Mouse (Mus musculus): Measurements from ENCODE around the gene Camk2b. TPM values are rescaled to one million over a fixed set of nuclear protein-coding genes. Genes with fewer than 3 reads are reported as not detected.

The Camk2b gene
- total RNA-seq, 2 experiments from 2014 or later: 644 to 664 TPM

GRCm38 (mm10) chr11:5999832-6000771, 66.1 kb downstream of the Camk2b start:
- intact Hi-C loops (cut with DNase I): loop anchor here (2.0 to 5.0 kb wide), 2 partner anchors 17 to 62 kb away; no protein-coding TSS in a partner anchor
- DNase-seq (ENCODE audit: low spot score in 2 of 2): peak; percentile 85 to 87

- DNase-seq (ENCODE audit: low spot score in 2 of 2): no peak
- intact Hi-C loops (cut with DNase I): no loop called here
These were observed 67.7 kb downstream of the Camk2b start for GRCm38 (mm10) chr11:5998472-5998871.

DNA sequence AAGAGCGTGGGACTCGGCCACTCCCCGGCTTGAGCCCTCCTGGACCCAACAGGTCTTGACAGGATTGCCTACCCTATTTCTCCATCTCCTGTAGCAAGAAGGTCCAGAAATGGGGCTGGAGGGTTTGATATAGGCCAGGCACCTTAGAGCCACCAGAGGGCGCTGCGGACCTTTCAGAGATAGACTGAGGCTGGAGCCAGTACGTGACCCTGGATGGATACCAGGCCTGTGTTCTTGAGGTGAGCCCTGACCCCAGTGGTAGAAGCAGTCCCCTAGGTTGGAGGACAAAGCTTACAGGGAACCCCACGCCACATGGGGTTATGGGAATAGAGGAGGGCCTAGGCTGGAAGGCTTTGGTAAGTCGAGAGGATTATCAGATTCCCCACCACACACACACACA, 70.2 kb downstream of the Camk2b start:
- intact Hi-C loops (cut with DNase I): loop anchor here (2.0 kb wide), 1 partner anchor 191 kb away; no protein-coding TSS in a partner anchor
- peak; percentile 72 to 75 for DNase-seq (ENCODE audit: low spot score in 2 of 2)

DNA sequence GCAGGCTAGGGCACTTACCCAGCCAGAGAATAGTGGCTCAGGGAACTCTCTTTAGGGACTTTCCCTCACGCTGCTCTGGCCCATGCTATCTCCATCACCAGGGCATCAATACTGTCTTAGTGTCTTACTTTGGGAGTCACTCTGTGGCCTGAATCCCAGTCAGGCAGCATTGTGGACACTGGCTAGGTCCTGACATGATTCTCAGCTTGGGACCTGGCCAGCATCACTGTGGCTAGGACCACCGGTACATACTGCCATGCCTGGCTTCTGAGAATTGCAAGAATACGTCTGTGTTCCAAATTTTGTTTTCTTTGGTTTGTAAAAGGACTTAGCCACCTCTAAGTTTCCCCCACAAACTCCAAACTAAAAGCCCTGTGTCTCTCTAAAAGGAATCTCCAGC, 71.3 kb downstream of the Camk2b start:
- intact Hi-C loops (cut with DNase I): loop anchor here (5.0 kb wide), 2 partner anchors 32 to 267 kb away; no protein-coding TSS in a partner anchor
- no peak for DNase-seq (ENCODE audit: low spot score in 2 of 2)

- intact Hi-C loops (cut with DNase I): loop anchor here (5.0 kb wide), 2 partner anchors 33 to 268 kb away; no protein-coding TSS in a partner anchor
- no peak for DNase-seq (ENCODE audit: low spot score in 2 of 2)
These were observed 72.0 kb downstream of the Camk2b start for GRCm38 (mm10) chr11:5994212-5994611.

GRCm38 (mm10) chr11:5990910-5991309, 75.3 kb downstream of the Camk2b start:
- intact Hi-C loops (cut with DNase I): loop anchor here (5.0 kb wide), 2 partner anchors 36 to 271 kb away; no protein-coding TSS in a partner anchor
- DNase-seq (ENCODE audit: low spot score in 2 of 2): no peak

DNA sequence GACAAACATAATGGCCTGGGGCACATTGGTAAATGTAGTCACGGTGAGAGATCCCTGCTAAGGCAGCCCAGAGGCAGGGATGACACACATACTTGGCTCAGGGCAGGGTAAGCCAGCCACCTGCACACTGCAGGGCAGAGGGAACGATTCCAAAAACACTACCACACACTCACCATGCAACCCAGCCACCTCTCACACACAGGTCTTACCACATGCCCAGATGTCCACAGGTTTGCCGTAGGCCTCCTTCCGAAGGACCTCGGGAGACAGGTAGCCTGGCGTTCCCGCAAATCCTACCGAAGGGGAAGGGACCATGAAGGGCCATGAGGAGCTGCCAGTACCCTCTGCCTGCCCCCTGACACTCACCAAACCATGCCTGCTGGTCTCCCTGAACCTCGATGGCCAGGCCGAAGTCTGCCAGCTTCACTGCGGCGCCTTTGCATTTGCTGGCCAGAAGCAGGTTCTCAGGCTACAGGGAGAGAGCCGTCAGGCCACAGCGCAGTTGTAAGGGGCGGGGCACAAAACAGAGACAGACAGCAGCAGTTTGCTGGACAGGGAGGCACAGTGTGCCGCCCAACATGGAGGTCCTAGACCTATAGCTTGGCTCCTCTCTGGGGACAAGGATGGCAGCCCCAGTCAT, 76.1 kb downstream of the Camk2b start:
- intact Hi-C loops (cut with DNase I): loop anchor here (5.0 kb wide), 2 partner anchors 37 to 272 kb away; no protein-coding TSS in a partner anchor
- DNase-seq (ENCODE audit: low spot score in 2 of 2): no peak

- DNase-seq (ENCODE audit: low spot score in 2 of 2): no peak
- intact Hi-C loops (cut with DNase I): no loop called here
These were observed 78.0 kb downstream of the Camk2b start for GRCm38 (mm10) chr11:5988126-5988525.

DNA sequence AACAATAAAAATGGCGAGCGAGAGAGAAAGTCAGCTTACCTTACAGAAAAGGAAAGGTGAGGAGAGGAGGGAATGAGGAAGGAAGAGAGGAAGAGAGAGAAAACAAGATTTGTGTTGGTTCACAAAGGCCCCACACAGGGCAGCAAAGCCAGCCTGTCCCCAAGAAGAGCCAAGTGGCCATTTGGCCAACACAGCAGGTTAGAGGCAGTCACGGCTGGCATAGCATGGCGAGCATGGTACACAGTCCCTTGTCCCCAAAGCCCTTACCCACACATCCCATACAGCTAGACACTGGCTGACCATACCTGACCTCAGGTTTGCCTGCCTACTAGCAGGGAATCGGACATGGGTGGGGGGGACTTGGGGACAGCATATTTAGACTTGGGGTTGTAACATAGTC, 82.5 kb downstream of the Camk2b start:
- no peak for DNase-seq (ENCODE audit: low spot score in 2 of 2)
- intact Hi-C loops (cut with DNase I): no loop called here

DNA sequence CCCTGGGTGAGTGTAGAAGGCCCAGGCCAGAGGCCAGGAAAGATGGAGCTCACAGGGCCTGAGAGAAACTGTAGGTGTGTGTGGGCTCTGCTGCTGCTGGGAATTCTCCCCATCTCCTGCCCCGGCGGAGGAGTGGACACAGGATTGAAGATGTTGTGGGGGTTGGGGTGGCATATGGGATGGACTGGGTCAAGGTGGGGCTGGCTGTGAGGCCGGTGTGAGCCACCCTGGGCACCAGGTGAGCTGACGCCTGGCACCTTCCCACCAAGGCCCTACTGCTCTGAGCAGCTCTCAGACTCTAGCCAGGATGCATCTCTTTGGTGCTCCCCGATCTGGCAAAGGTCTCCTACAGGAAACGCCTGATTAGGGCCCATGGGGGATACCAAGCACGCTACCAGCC, 84.8 kb downstream of the Camk2b start:
- intact Hi-C loops (cut with DNase I): no loop called here
- DNase-seq (ENCODE audit: low spot score in 2 of 2): no peak

DNA sequence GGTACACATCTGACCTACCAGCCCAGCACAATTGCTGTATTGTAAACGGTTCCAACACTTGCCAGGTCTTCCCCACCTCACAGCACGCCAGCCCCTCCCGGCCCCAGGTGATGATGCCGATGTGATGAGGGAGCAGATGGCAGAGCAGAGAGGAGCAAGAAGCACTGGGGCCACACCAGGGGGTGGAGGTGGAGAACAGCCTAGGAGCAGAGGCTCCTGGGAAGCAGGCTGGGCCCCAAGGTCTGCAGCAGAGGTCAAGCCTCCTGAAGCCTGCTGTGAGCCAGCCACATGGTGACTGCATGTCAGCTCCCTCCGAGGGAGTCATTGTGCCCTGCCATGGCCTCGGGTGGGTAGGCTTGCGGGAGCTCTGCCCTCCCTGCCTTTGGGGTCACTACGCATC, 85.6 kb downstream of the Camk2b start:
- no peak for DNase-seq (ENCODE audit: low spot score in 2 of 2)
- intact Hi-C loops (cut with DNase I): no loop called here

- no peak for DNase-seq (ENCODE audit: low spot score in 2 of 2)
- intact Hi-C loops (cut with DNase I): no loop called here
These were observed 86.1 kb downstream of the Camk2b start for GRCm38 (mm10) chr11:5980108-5980507.

- DNase-seq (ENCODE audit: low spot score in 2 of 2): no peak
- intact Hi-C loops (cut with DNase I): no loop called here
These were observed 87.1 kb downstream of the Camk2b start for GRCm38 (mm10) chr11:5979088-5979487.

DNA sequence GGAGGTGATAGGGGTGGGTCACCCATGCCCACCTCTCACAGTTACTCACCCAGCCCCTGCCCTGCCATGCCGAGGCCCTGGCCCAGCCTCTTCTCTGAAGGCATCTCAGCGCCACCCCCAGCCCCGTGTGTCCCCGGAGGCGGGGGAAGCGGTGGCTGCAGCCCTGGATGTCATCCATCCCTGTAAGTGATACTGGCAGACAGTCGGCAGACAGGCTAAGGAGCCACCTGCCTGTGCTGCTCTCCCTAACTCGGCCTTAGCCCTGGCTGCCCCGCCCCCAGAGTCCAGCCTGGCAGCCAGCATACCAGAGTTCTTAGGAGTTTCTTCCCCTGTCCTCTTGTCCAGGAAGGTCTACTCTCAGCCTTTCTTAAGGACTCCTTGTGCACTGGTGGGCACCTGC, 90.1 kb downstream of the Camk2b start:
- intact Hi-C loops (cut with DNase I): no loop called here

GRCm38 (mm10) chr11:5975068-5975467, 91.1 kb downstream of the Camk2b start:
- no peak for DNase-seq (ENCODE audit: low spot score in 2 of 2)
- intact Hi-C loops (cut with DNase I): no loop called here

More for the DNA sequence above, 90.1 kb downstream of the Camk2b start:
- no peak for DNase-seq (ENCODE audit: low spot score in 2 of 2)

DNA sequence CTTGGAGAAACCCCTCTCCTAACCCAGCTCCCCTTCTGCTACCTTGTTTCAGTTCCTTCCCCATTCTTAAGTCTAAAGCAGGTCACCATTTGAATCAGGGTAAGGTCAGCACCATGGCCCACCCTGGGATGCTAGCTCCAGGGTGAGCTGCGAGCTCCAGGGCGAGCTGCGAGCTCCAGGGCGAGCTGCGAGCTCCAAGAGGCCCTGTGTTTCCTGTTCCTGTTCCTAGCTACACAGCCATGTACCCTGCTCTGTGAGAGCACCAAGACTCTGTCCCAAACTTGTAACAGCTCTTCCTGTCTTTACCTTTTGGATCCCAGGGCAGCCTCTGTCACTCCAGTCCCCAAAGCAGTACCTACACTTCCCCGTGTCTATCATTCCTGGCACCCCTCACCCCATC, 92.1 kb downstream of the Camk2b start:
- DNase-seq (ENCODE audit: low spot score in 2 of 2): no peak
- intact Hi-C loops (cut with DNase I): no loop called here

DNA sequence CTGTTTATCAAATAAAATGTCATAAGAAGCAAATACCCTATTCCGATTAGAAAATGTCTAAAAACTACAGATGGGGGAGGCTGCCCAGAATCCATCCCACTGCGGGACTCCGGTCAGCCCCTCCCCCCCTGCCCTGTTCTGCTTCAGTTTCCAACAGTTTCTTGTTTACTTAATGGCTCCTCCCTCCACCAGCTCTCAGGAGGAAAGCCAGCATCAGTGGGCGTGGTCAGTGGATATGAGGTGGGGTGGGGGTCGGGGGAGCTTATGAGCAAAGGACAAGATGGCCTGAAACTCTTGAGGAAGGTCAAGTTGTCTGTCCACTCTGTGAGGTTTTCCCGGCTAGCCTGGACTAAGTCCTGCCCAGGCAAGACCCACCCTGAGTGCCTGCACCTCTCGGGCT, 93.0 kb downstream of the Camk2b start:
- intact Hi-C loops (cut with DNase I): no loop called here
- no peak for DNase-seq (ENCODE audit: low spot score in 2 of 2)

GRCm38 (mm10) chr11:5971202-5971601, 95.0 kb downstream of the Camk2b start:
- no peak for DNase-seq (ENCODE audit: low spot score in 2 of 2)
- intact Hi-C loops (cut with DNase I): no loop called here

DNA sequence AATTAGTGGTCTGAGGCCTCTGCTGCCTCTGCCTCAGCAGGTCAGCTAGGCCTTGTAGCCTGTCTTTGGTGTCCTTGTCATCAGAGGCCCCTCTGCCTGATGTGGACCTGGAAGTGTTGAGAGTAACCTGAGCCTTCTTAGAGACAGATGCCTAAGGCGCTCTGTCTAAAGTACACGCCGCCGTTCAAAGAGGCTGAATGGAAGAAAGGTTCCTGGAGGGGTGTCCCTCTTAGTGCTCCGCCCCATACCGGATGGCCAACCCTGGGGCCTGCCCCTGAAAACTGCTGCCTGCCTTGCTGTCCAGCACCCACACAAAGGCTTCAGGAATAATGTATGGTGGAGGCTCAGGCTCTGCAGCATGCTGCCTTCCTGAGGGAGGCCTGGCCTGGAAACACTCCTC, 97.9 kb downstream of the Camk2b start:
- DNase-seq (ENCODE audit: low spot score in 2 of 2): no peak
- intact Hi-C loops (cut with DNase I): no loop called here

GRCm38 (mm10) chr11:5966751-5967150, 99.4 kb downstream of the Camk2b start:
- DNase-seq (ENCODE audit: low spot score in 2 of 2): no peak
- intact Hi-C loops (cut with DNase I): no loop called here

GRCm38 (mm10) chr11:5965865-5966264, 100.3 kb downstream of the Camk2b start:
- intact Hi-C loops (cut with DNase I): no loop called here

More at GRCm38 (mm10) chr11:5965865-5966264, 100.3 kb downstream of the Camk2b start:
- DNase-seq (ENCODE audit: low spot score in 2 of 2): no peak
